Mouse (Mus musculus): ENCODE measurements at regions not wholly inside any gene's neighbourhood (a gene's known extent, or its start where the extent isn't known, plus 50 kb on each side); places are given as distances from the start of the nearest gene placed in this dataset.

GRCm38 (mm10) chr15:37072202-37072862 is 64.8 kb upstream of the Zfp706 start:
- Histone ChIP-seq H3K9me3 (replicated peaks; ENCODE audit: control insufficient read depth, low read length) (no peaks in the 10 kb centered on the region), H3K9ac (ENCODE audit: low read depth, low read length) (no peak overlapping the region), H3K4me3 (ENCODE audit: low read depth, low read length) (no peak overlapping the region), H3K4me2 (no peak overlapping the region), H3K27me3 (ENCODE audit: control insufficient read depth, insufficient read depth, low read length) (no peaks in the 10 kb centered on the region; the same call in 1 of the 2 replicates), H3K27ac (ENCODE audit: low read depth, low read length) (no peak overlapping the region), H3K36me3 (ENCODE audit: control insufficient read depth, insufficient read depth, low read length) (no peaks in the 10 kb centered on the region), H3K4me1 (ENCODE audit: control insufficient read depth, insufficient read depth, low read length) (no peaks in the 10 kb centered on the region)
- no peak for ATAC-seq (replicated peaks; ENCODE audit: insufficient number of reproducible peaks, low FRiP score, low TSS enrichment)
- WGBS (ENCODE audit: insufficient replicate concordance), result 75% methylated on average over 5 of the region's 5 CpGs

DNA sequence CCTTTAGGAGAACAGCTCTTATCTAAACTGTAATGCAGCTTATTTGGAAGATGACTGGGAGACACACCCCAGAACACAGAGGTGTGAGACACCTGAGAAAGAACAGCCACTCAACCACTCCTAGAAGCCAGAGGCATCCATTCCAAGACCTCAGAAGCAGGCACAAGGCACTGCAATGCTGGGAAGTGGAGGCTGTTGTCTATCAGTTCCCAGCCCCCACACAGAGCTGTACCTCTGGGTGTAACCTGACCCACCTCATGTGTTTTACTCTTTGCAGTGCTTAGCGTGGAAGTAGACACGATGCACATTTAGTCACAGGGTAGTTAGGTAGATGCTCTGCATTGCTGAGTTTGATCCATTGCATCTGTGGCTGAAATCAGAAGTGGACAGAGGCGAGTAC is 62.6 kb upstream of the Zfp706 start:
- Histone ChIP-seq H3K9ac (ENCODE audit: low read depth, low read length) (no peak overlapping the region), H3K27ac (ENCODE audit: low read depth, low read length) (no peak overlapping the region), H3K4me3 (ENCODE audit: low read depth, low read length) (no peak overlapping the region), H3K9me3 (replicated peaks; ENCODE audit: control insufficient read depth, low read length) (no peaks in the 10 kb centered on the region), H3K36me3 (ENCODE audit: control insufficient read depth, insufficient read depth, low read length) (no peaks in the 10 kb centered on the region), H3K27me3 (ENCODE audit: control insufficient read depth, insufficient read depth, low read length) (no peaks in the 10 kb centered on the region; the same call in 1 of the 2 replicates), H3K4me1 (ENCODE audit: control insufficient read depth, insufficient read depth, low read length) (no peaks in the 10 kb centered on the region), H3K4me2 (no peak overlapping the region)
- WGBS (ENCODE audit: insufficient replicate concordance), result 56% methylated on average over 3 of the region's 3 CpGs
- ATAC-seq (replicated peaks; ENCODE audit: insufficient number of reproducible peaks, low FRiP score, low TSS enrichment), result no peak

DNA sequence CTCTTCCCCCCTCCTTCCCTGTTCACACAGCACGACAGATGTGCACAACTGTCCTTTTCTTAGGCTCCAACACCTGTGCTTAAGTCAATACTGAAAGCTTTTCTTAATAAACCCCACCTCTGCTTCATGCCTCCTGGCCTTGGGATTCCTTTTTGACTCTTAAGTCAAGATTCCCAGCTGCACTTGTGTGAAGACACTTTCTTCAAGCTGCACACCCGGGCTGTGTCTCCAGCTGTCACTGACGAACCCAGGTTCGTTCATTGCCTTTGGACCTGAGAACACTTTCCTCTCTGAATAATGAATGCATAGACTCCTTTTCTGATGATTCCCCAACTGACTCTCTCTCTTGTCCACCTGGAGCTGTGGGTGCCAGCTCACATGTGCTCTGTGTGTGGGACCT is 59.8 kb upstream of the Zfp706 start:
- no peak overlapping the region for H3K27ac ChIP-seq (ENCODE audit: low read depth, low read length)
- 80% methylated on average over 4 of the region's 4 CpGs for WGBS (ENCODE audit: insufficient replicate concordance)
- no peaks in the 10 kb centered on the region for H3K9me3 ChIP-seq (replicated peaks; ENCODE audit: control insufficient read depth, low read length)
- no peak overlapping the region for H3K4me3 ChIP-seq (ENCODE audit: low read depth, low read length)
- no peaks in the 10 kb centered on the region for H3K4me1 ChIP-seq (ENCODE audit: control insufficient read depth, insufficient read depth, low read length)
- H3K9ac ChIP-seq (ENCODE audit: low read depth, low read length), result no peak overlapping the region
- H3K36me3 ChIP-seq (ENCODE audit: control insufficient read depth, insufficient read depth, low read length), result no peaks in the 10 kb centered on the region
- H3K27me3 ChIP-seq (ENCODE audit: control insufficient read depth, insufficient read depth, low read length), result no peaks in the 10 kb centered on the region; the same call in 1 of the 2 replicates
- ATAC-seq (replicated peaks; ENCODE audit: insufficient number of reproducible peaks, low FRiP score, low TSS enrichment), result no peak
- no peak overlapping the region for H3K4me2 ChIP-seq

- whole genome bisulfite sequencing (ENCODE audit: insufficient replicate concordance), result 71% methylated on average over 9 of the region's 9 CpGs
- no peak overlapping the region for H3K27ac ChIP-seq (ENCODE audit: low read depth, low read length)
- no peaks in the 10 kb centered on the region; the same call in 1 of the 2 replicates for H3K27me3 ChIP-seq (ENCODE audit: control insufficient read depth, insufficient read depth, low read length)
- no peak overlapping the region for H3K4me3 ChIP-seq (ENCODE audit: low read depth, low read length)
- ATAC-seq (replicated peaks; ENCODE audit: insufficient number of reproducible peaks, low FRiP score, low TSS enrichment), result no peak
- H3K9me3 ChIP-seq (replicated peaks; ENCODE audit: control insufficient read depth, low read length), result no peaks in the 10 kb centered on the region
- no peaks in the 10 kb centered on the region for H3K4me1 ChIP-seq (ENCODE audit: control insufficient read depth, insufficient read depth, low read length)
- H3K9ac ChIP-seq (ENCODE audit: low read depth, low read length), result no peak overlapping the region
- no peak overlapping the region for H3K4me2 ChIP-seq
- no peaks in the 10 kb centered on the region for H3K36me3 ChIP-seq (ENCODE audit: control insufficient read depth, insufficient read depth, low read length)
Measured at GRCm38 (mm10) chr15:37065926-37066550, 58.5 kb upstream of the Zfp706 start.

- ATAC-seq (replicated peaks; ENCODE audit: insufficient number of reproducible peaks, low FRiP score, low TSS enrichment), result no peak
- H3K9me3 ChIP-seq (replicated peaks; ENCODE audit: control insufficient read depth, low read length), result no peaks in the 10 kb centered on the region
- WGBS (ENCODE audit: insufficient replicate concordance), result 76% methylated on average over 6 of the region's 6 CpGs
Measured at GRCm38 (mm10) chr15:37065408-37065807, 57.8 kb upstream of the Zfp706 start.

GRCm38 (mm10) chr15:37063781-37064383 is 56.3 kb upstream of the Zfp706 start:
- no peaks in the 10 kb centered on the region for H3K4me1 ChIP-seq (ENCODE audit: control insufficient read depth, insufficient read depth, low read length)
- H3K4me2 ChIP-seq, result no peak overlapping the region
- no peaks in the 10 kb centered on the region for H3K9me3 ChIP-seq (replicated peaks; ENCODE audit: control insufficient read depth, low read length)
- H3K4me3 ChIP-seq (ENCODE audit: low read depth, low read length), result no peak overlapping the region
- no peak for ATAC-seq (replicated peaks; ENCODE audit: insufficient number of reproducible peaks, low FRiP score, low TSS enrichment)
- H3K9ac ChIP-seq (ENCODE audit: low read depth, low read length), result no peak overlapping the region
- H3K36me3 ChIP-seq (ENCODE audit: control insufficient read depth, insufficient read depth, low read length), result no peaks in the 10 kb centered on the region
- WGBS (ENCODE audit: insufficient replicate concordance), result 74% methylated on average over 6 of the region's 6 CpGs
- H3K27me3 ChIP-seq (ENCODE audit: control insufficient read depth, insufficient read depth, low read length), result no peaks in the 10 kb centered on the region; the same call in 1 of the 2 replicates
- H3K27ac ChIP-seq (ENCODE audit: low read depth, low read length), result no peak overlapping the region

More at GRCm38 (mm10) chr15:37065408-37065807, 57.8 kb upstream of the Zfp706 start:
- Histone ChIP-seq H3K4me3 (ENCODE audit: low read depth, low read length) (no peak overlapping the region), H3K27me3 (ENCODE audit: control insufficient read depth, insufficient read depth, low read length) (no peaks in the 10 kb centered on the region; the same call in 1 of the 2 replicates), H3K4me1 (ENCODE audit: control insufficient read depth, insufficient read depth, low read length) (no peaks in the 10 kb centered on the region), H3K9ac (ENCODE audit: low read depth, low read length) (no peak overlapping the region), H3K4me2 (no peak overlapping the region), H3K27ac (ENCODE audit: low read depth, low read length) (no peak overlapping the region), H3K36me3 (ENCODE audit: control insufficient read depth, insufficient read depth, low read length) (no peaks in the 10 kb centered on the region)

GRCm38 (mm10) chr15:37062585-37062984 is 55.0 kb upstream of the Zfp706 start:
- H3K4me1 ChIP-seq (ENCODE audit: control insufficient read depth, insufficient read depth, low read length), result no peaks in the 10 kb centered on the region
- no peak overlapping the region for H3K9ac ChIP-seq (ENCODE audit: low read depth, low read length)
- no peaks in the 10 kb centered on the region for H3K9me3 ChIP-seq (replicated peaks; ENCODE audit: control insufficient read depth, low read length)
- H3K27ac ChIP-seq (ENCODE audit: low read depth, low read length), result no peak overlapping the region
- H3K4me2 ChIP-seq, result no peak overlapping the region
- ATAC-seq (replicated peaks; ENCODE audit: insufficient number of reproducible peaks, low FRiP score, low TSS enrichment), result no peak
- H3K27me3 ChIP-seq (ENCODE audit: control insufficient read depth, insufficient read depth, low read length), result no peaks in the 10 kb centered on the region
- no peaks in the 10 kb centered on the region for H3K36me3 ChIP-seq (ENCODE audit: control insufficient read depth, insufficient read depth, low read length)
- H3K4me3 ChIP-seq (ENCODE audit: low read depth, low read length), result no peak overlapping the region
- 83% methylated on average over 7 of the region's 7 CpGs for WGBS (ENCODE audit: insufficient replicate concordance)

DNA sequence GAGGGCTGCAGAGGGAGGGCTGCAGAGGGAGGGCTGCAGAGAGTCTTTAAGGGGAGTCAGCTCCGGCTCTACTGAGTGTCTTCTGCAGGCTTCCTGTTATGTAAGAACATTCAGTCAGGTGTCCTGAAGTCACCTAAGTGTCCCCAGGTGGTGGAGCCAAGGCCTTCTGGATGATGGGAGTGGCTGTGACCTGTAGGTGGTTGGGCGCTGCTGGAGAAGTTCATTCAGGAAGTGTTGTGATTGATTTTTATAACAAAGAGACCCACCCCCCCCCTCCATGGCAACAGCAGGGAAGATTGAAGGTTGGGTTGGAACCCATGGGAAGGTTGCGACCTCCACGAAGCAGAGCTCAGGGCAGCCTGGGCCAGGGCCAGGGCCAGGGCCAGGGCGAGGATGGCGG is 53.9 kb upstream of the Zfp706 start:
- no peaks in the 10 kb centered on the region for H3K9me3 ChIP-seq (replicated peaks; ENCODE audit: control insufficient read depth, low read length)
- H3K9ac ChIP-seq (ENCODE audit: low read depth, low read length), result no peak overlapping the region
- H3K4me1 ChIP-seq (ENCODE audit: control insufficient read depth, insufficient read depth, low read length), result no peaks in the 10 kb centered on the region
- H3K4me2 ChIP-seq, result no peak overlapping the region
- no peaks in the 10 kb centered on the region for H3K36me3 ChIP-seq (ENCODE audit: control insufficient read depth, insufficient read depth, low read length)
- H3K27ac ChIP-seq (ENCODE audit: low read depth, low read length), result no peak overlapping the region
- no peak for ATAC-seq (replicated peaks; ENCODE audit: insufficient number of reproducible peaks, low FRiP score, low TSS enrichment)
- 84% methylated on average over 6 of the region's 6 CpGs for WGBS (ENCODE audit: insufficient replicate concordance)
- H3K27me3 ChIP-seq (ENCODE audit: control insufficient read depth, insufficient read depth, low read length), result no peaks in the 10 kb centered on the region
- H3K4me3 ChIP-seq (ENCODE audit: low read depth, low read length), result no peak overlapping the region

Measured in heart, embryonic 11.5 days (tissue).